Mouse (Mus musculus): ENCODE data around the gene Gm20696.

- TF ChIP-seq MAFK (IDR thresholded peaks at IDR 0.05; ENCODE audit: insufficient read depth, low read depth, low read length) (no peak), HCFC1 (IDR thresholded peaks at IDR 0.05; ENCODE audit: borderline replicate concordance, insufficient read depth, low read length) (no peak), ZC3H11A (IDR thresholded peaks at IDR 0.05; ENCODE audit: borderline replicate concordance, low read depth, low read length) (no peak), ZNF384 (IDR thresholded peaks at IDR 0.05; ENCODE audit: low read depth, low read length) (no peak), CHD2 (IDR thresholded peaks at IDR 0.05; ENCODE audit: low read depth, low read length) (no peak)
Measured at GRCm38 (mm10) chr6:99277251-99277650, 389.3 kb downstream of the Gm20696 start.
